Mouse (Mus musculus): ENCODE measurements at regions not wholly inside any gene's neighbourhood (a gene's known extent, or its start where the extent isn't known, plus 50 kb on each side); places are given as distances from the start of the nearest gene placed in this dataset.

- H3K27me3 ChIP-seq (ENCODE audit: insufficient read depth, low read length): peaks cover 30% of the 10 kb centered on the region
- peaks cover 4% of the 10 kb centered on the region for H3K9me3 ChIP-seq (replicated peaks)
- no peak for DNase-seq (ENCODE audit: low spot score)
- H3K4me1 ChIP-seq (ENCODE audit: insufficient read depth, low read depth, low read length): no peaks in the 10 kb centered on the region; the same call in none of the 2 replicates
- TF ChIP-seq GATA1 (IDR thresholded peaks at IDR 0.05; ENCODE audit: borderline replicate concordance, low read length): no peak
- TF ChIP-seq CTCF (IDR thresholded peaks at IDR 0.05; ENCODE audit: low read depth, low read length): no peak
- TF ChIP-seq TAL1 (conservative IDR thresholded peaks at IDR 0.05; ENCODE audit: low read depth, low read length): no peak
- no peak for TF ChIP-seq GATA2 (IDR thresholded peaks at IDR 0.05; ENCODE audit: borderline replicate concordance, low read depth, low read length)
- no peak for ATAC-seq (ENCODE audit: extremely low read depth, insufficient number of reproducible peaks, low FRiP score, poor library complexity, severe bottlenecking)
- no peak overlapping the region for H3K4me3 ChIP-seq (ENCODE audit: low read depth, low read length)
- no peaks in the 10 kb centered on the region for H3K36me3 ChIP-seq (replicated peaks)
Measured at GRCm38 (mm10) chr10:39291134-39291746, 77.4 kb upstream of the Fyn start.

- DNase-seq (ENCODE audit: low spot score): no peak
- Histone ChIP-seq H3K27me3 (ENCODE audit: insufficient read depth, low read length) (peaks cover 27% of the 10 kb centered on the region), H3K9me3 (replicated peaks) (peaks cover 4% of the 10 kb centered on the region), H3K4me3 (ENCODE audit: low read depth, low read length) (no peak overlapping the region), H3K4me1 (ENCODE audit: insufficient read depth, low read depth, low read length) (no peaks in the 10 kb centered on the region; the same call in none of the 2 replicates), H3K36me3 (replicated peaks) (no peaks in the 10 kb centered on the region)
- TF ChIP-seq TAL1 (conservative IDR thresholded peaks at IDR 0.05; ENCODE audit: low read depth, low read length) (no peak), GATA2 (IDR thresholded peaks at IDR 0.05; ENCODE audit: borderline replicate concordance, low read depth, low read length) (no peak), CTCF (IDR thresholded peaks at IDR 0.05; ENCODE audit: low read depth, low read length) (no peak), GATA1 (IDR thresholded peaks at IDR 0.05; ENCODE audit: borderline replicate concordance, low read length) (no peak), POLR2AphosphoS5 (IDR thresholded peaks at IDR 0.05; ENCODE audit: insufficient replicate concordance, low read depth, low read length) (no peak)
- ATAC-seq (ENCODE audit: extremely low read depth, insufficient number of reproducible peaks, low FRiP score, poor library complexity, severe bottlenecking): no peak
Measured at GRCm38 (mm10) chr10:39290245-39290644, 78.4 kb upstream of the Fyn start.

GRCm38 (mm10) chr10:39280366-39281000 lies 88.2 kb upstream of the Fyn start:
- DNase-seq (ENCODE audit: low spot score) (no peak), ATAC-seq (ENCODE audit: extremely low read depth, insufficient number of reproducible peaks, low FRiP score, poor library complexity, severe bottlenecking) (no peak)
- Histone ChIP-seq H3K4me3 (ENCODE audit: low read depth, low read length) (no peak overlapping the region), H3K4me1 (ENCODE audit: insufficient read depth, low read depth, low read length) (peaks cover 4% of the 10 kb centered on the region; the same call in 1 of the 2 replicates), H3K9me3 (replicated peaks) (peaks cover 6% of the 10 kb centered on the region), H3K27me3 (ENCODE audit: insufficient read depth, low read length) (peaks cover 32% of the 10 kb centered on the region), H3K36me3 (replicated peaks) (no peaks in the 10 kb centered on the region)
- no peak for TF ChIP-seq TAL1 (conservative IDR thresholded peaks at IDR 0.05; ENCODE audit: low read depth, low read length)

- no peak for TF ChIP-seq GATA2 (IDR thresholded peaks at IDR 0.05; ENCODE audit: borderline replicate concordance, low read depth, low read length)
- TF ChIP-seq POLR2AphosphoS5 (IDR thresholded peaks at IDR 0.05; ENCODE audit: insufficient replicate concordance, low read depth, low read length): no peak
- no peak for TF ChIP-seq GATA1 (IDR thresholded peaks at IDR 0.05; ENCODE audit: borderline replicate concordance, low read length)
- TF ChIP-seq CTCF (IDR thresholded peaks at IDR 0.05; ENCODE audit: low read depth, low read length): no peak
- TF ChIP-seq TAL1 (conservative IDR thresholded peaks at IDR 0.05; ENCODE audit: low read depth, low read length): no peak
- Histone ChIP-seq H3K4me1 (ENCODE audit: insufficient read depth, low read depth, low read length) (peaks cover 9% of the 10 kb centered on the region), H3K9me3 (replicated peaks) (no peaks in the 10 kb centered on the region), H3K36me3 (replicated peaks) (no peaks in the 10 kb centered on the region), H3K4me3 (ENCODE audit: low read depth, low read length) (no peak overlapping the region), H3K27me3 (ENCODE audit: insufficient read depth, low read length) (peaks cover 35% of the 10 kb centered on the region)
- DNase-seq (ENCODE audit: low spot score) (no peak), ATAC-seq (ENCODE audit: extremely low read depth, insufficient number of reproducible peaks, low FRiP score, poor library complexity, severe bottlenecking) (no peak)
Measured at GRCm38 (mm10) chr10:39274202-39274601, 94.5 kb upstream of the Fyn start.

- no peak overlapping the region for H3K4me3 ChIP-seq (ENCODE audit: low read depth, low read length)
- no peak for ATAC-seq (ENCODE audit: extremely low read depth, insufficient number of reproducible peaks, low FRiP score, poor library complexity, severe bottlenecking)
- no peaks in the 10 kb centered on the region for H3K9me3 ChIP-seq (replicated peaks)
- TF ChIP-seq POLR2AphosphoS5 (IDR thresholded peaks at IDR 0.05; ENCODE audit: insufficient replicate concordance, low read depth, low read length): no peak
- TF ChIP-seq TAL1 (conservative IDR thresholded peaks at IDR 0.05; ENCODE audit: low read depth, low read length): no peak
- no peak for TF ChIP-seq GATA1 (IDR thresholded peaks at IDR 0.05; ENCODE audit: borderline replicate concordance, low read length)
- no peak for TF ChIP-seq GATA2 (IDR thresholded peaks at IDR 0.05; ENCODE audit: borderline replicate concordance, low read depth, low read length)
- no peak for TF ChIP-seq CTCF (IDR thresholded peaks at IDR 0.05; ENCODE audit: low read depth, low read length)
- no peak for DNase-seq (ENCODE audit: low spot score)
- peaks cover 9% of the 10 kb centered on the region for H3K4me1 ChIP-seq (ENCODE audit: insufficient read depth, low read depth, low read length)
- H3K27me3 ChIP-seq (ENCODE audit: insufficient read depth, low read length): peaks cover 34% of the 10 kb centered on the region
- H3K36me3 ChIP-seq (replicated peaks): no peaks in the 10 kb centered on the region
Measured at GRCm38 (mm10) chr10:39273426-39273825, 95.2 kb upstream of the Fyn start.

- H3K4me1 ChIP-seq (ENCODE audit: insufficient read depth, low read depth, low read length): peaks cover 9% of the 10 kb centered on the region
- no peak overlapping the region for H3K4me3 ChIP-seq (ENCODE audit: low read depth, low read length)
- no peak for ATAC-seq (ENCODE audit: extremely low read depth, insufficient number of reproducible peaks, low FRiP score, poor library complexity, severe bottlenecking)
- TF ChIP-seq POLR2AphosphoS5 (IDR thresholded peaks at IDR 0.05; ENCODE audit: insufficient replicate concordance, low read depth, low read length) (no peak), GATA1 (IDR thresholded peaks at IDR 0.05; ENCODE audit: borderline replicate concordance, low read length) (no peak), TAL1 (conservative IDR thresholded peaks at IDR 0.05; ENCODE audit: low read depth, low read length) (no peak), CTCF (IDR thresholded peaks at IDR 0.05; ENCODE audit: low read depth, low read length) (no peak), GATA2 (IDR thresholded peaks at IDR 0.05; ENCODE audit: borderline replicate concordance, low read depth, low read length) (no peak)
- H3K9me3 ChIP-seq (replicated peaks): no peaks in the 10 kb centered on the region
- H3K27me3 ChIP-seq (ENCODE audit: insufficient read depth, low read length): peaks cover 29% of the 10 kb centered on the region
- no peak for DNase-seq (ENCODE audit: low spot score)
- no peaks in the 10 kb centered on the region for H3K36me3 ChIP-seq (replicated peaks)
Measured at GRCm38 (mm10) chr10:39272387-39272949, 96.2 kb upstream of the Fyn start.
